Mouse (Mus musculus) left cerebral cortex, postnatal 4 days (tissue): ENCODE measurements around the gene Tcfl5. TPM values are rescaled to one million over a fixed set of nuclear protein-coding genes. Genes with fewer than 3 reads are reported as not detected.
A peak's percentile ranks its signal among the peaks of the same experiment; 100 is the strongest.

Source experiments
- DNase-seq: peaks from one replicate; pipeline ENCODE4 v3.0.0-alpha.2; 2022
- intact Hi-C: fragments of 180-260 bp; cut with DNase I; formaldehyde crosslinking; loops from one replicate; pipeline ENCODE4 v1.15.1; 2025
- total RNA-seq, 2 experiments: library from RNA; stranded (reverse); gene quantifications; 2 replicates each; pipeline ENCODE4 v1.2.3; 2021

Tcfl5 gene
- total RNA-seq, 2 experiments from 2014 or later, result 2.7 to 3.7 TPM

GRCm38 (mm10) chr2:180600569-180601021 lies 41.9 kb downstream of the Tcfl5 start:
- peak; percentile 97 for DNase-seq
- intact Hi-C loops, result no loop called here

- peak; percentile 80 for DNase-seq
- intact Hi-C loops, result no loop called here
These were observed 44.3 kb downstream of the Tcfl5 start for GRCm38 (mm10) chr2:180598157-180598705.

- intact Hi-C loops, result no loop called here
- DNase-seq, result no peak
These were observed 45.0 kb downstream of the Tcfl5 start, which contains the start of gene Col9a3 for GRCm38 (mm10) chr2:180597490-180597889. Col9a3 (plus strand) TSS chr2:180597790.

DNA sequence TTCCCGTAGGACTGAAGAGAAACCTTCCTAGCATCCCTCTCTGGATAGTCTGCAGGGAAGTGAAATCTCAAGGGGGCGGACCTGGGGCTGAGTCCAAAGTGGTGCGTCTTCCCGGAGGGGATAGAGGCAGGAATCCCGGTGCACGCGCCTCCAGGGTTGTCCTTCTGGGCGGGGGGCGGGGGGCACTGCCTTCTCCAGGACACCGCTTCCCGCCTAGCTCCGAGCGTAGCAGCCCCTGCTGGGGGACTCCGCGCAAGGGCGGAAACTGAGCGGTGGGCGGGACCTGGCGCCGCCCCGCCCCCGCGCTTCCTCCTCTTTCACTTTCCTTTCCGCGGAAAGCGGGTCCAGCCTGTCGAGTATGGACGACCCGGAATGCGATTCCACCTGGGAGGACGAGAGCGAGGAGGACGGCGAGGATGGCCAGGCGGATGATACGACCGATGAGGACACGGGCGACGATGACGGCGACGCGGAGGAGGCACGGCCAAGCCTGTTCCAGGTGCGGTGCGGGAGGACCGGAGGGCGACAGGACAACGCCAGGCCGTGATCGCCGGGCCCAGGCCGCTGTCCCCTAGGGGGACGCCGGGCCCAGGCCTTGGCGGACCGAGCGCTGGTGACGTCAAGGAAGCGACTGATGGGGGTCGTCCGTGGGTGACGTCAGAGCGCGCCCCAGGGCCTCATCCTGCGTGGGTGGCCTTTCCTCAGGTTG lies 53.2 kb downstream of the Tcfl5 start, which contains the start of gene Ogfr:
Gene Ogfr (plus strand): TSS at position 123 of the 709 bp plus-strand sequence.
- intact Hi-C loops, result loop anchor here (10.0 kb wide), 2 partner anchors 156 to 186 kb away; partner anchors contain the start of gene Bhlhe23
- peak; percentile 86 for DNase-seq

GRCm38 (mm10) chr2:180588736-180589122 lies 53.8 kb downstream of the Tcfl5 start:
- intact Hi-C loops, result loop anchor here (10.0 kb wide), 2 partner anchors 156 to 186 kb away; partner anchors contain the start of gene Bhlhe23
- DNase-seq, result no peak

- intact Hi-C loops, result loop anchor here (10.0 kb wide), 2 partner anchors 162 to 192 kb away; partner anchors contain the start of gene Bhlhe23
- DNase-seq, result no peak
These were observed 59.4 kb downstream of the Tcfl5 start for GRCm38 (mm10) chr2:180583154-180583507.

DNA sequence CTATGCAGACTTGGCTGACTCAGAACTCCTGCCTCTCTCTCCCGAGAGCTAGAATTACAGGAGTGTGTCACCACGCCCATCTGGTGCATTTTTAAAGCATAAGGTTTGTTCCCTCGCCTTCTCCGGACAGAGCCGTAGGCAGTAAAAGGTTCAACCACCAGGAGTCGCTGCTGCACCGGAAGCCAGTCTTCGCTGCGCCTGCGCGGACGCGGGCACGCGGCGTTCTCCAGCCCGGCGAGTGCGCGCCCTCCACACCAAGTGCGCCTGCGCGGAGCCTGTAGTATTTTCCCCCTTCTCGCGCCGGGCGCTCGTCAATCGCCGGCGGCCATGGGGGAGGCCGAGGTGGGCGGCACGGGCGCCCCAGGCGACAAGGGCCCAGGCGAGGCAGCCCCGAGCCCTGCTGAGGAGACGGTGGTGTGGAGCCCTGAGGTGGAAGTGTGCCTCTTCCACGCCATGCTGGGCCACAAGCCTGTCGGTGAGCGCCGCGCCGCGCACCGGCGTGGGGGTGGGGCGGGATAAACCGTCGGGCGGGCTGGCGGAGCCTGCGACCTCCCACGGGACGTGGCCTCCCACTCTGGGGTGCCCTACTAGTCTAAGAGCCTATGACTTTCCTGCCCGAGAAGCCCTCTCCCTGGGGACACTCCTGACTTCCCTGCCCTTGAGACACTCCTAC lies 59.9 kb downstream of the Tcfl5 start:
- intact Hi-C loops, result loop anchor here (10.0 kb wide), 2 partner anchors 162 to 192 kb away; partner anchors contain the start of gene Bhlhe23
- DNase-seq, result peak; percentile 98

- intact Hi-C loops, result loop anchor here (10.0 kb wide), 2 partner anchors 164 to 194 kb away; partner anchors contain the start of gene Bhlhe23
- DNase-seq, result no peak
These were observed 61.5 kb downstream of the Tcfl5 start, which contains the start of gene Mrgbp for GRCm38 (mm10) chr2:180581002-180581401. Mrgbp (plus strand) TSS chr2:180581304.

DNA sequence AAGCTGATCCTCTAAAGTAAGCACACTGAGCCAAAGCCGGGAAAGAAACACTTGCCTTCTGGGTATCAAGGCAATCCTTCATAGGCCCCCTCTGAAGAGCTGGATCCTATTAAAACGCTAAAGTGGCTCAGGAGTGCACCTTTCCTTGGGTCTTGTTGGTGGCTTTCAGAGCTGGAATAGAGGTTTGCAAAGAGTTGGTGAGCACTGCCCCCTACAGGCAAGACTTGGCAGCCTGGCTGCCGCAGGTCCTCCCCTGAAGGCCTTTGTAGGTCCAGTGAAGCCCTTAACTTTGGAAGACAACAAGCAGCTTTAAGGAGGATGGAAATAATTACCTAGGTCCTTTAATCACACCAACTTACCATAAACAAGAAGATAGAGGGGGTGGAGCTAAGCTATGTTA lies 63.8 kb downstream of the Tcfl5 start:
- DNase-seq, result peak; percentile 80
- intact Hi-C loops, result loop anchor here (2.0 to 5.0 kb wide), 2 partner anchors 106 to 301 kb away; no protein-coding TSS in a partner anchor

GRCm38 (mm10) chr2:180576482-180576881 lies 66.0 kb downstream of the Tcfl5 start:
- intact Hi-C loops, result loop anchor here (5.0 kb wide), 1 partner anchor 299 kb away; no protein-coding TSS in a partner anchor
- no peak for DNase-seq

Other genes starting within 250 kb of the Tcfl5 start
- 1 to 10 TPM; 2.4 to 2.5 TPM for gene Slco4a1, start 186.5 kb downstream of the Tcfl5 start, total RNA-seq
- gene Ntsr1, start 142.7 kb downstream of the Tcfl5 start, total RNA-seq, result 10 to 100 TPM; 52.1 to 54.5 TPM
- gene Mrgbp, start 61.4 kb downstream of the Tcfl5 start, total RNA-seq, result 10 to 100 TPM; 25.9 to 28.9 TPM
- gene Ogfr, start 53.5 kb downstream of the Tcfl5 start, total RNA-seq, result 10 to 100 TPM; 76.3 to 79.2 TPM
- gene Col9a3, start 44.9 kb downstream of the Tcfl5 start, total RNA-seq, result 10 to 100 TPM; 22.5 to 22.6 TPM
- 10 to 100 TPM; 60.8 to 61.4 TPM for gene Dido1, start 67.3 kb upstream of the Tcfl5 start, total RNA-seq
- gene Gid8, start 67.4 kb upstream of the Tcfl5 start, total RNA-seq, result 10 to 100 TPM; 66.3 to 67.5 TPM
- under 1 TPM; 0.44 to 0.50 TPM for gene Slc17a9, start 82.6 kb upstream of the Tcfl5 start, total RNA-seq
- not detected for gene Bhlhe23, start 134.2 kb upstream of the Tcfl5 start, total RNA-seq